Mouse (Mus musculus) kidney, postnatal 4 days (tissue): ENCODE data around the gene Lrrc74b.
"Not testable (repeated sequence)": the region's sequence is repeated elsewhere in the genome, so short reads cannot be mapped to it uniquely, and the experiment has no call there.

Source experiments
- DNase-seq, 2 experiments: peaks; one replicate each; pipeline ENCODE4 v3.0.0; 2021; ENCODE audit warnings: mixed read lengths in 2 of 2

The Lrrc74b gene

DNA sequence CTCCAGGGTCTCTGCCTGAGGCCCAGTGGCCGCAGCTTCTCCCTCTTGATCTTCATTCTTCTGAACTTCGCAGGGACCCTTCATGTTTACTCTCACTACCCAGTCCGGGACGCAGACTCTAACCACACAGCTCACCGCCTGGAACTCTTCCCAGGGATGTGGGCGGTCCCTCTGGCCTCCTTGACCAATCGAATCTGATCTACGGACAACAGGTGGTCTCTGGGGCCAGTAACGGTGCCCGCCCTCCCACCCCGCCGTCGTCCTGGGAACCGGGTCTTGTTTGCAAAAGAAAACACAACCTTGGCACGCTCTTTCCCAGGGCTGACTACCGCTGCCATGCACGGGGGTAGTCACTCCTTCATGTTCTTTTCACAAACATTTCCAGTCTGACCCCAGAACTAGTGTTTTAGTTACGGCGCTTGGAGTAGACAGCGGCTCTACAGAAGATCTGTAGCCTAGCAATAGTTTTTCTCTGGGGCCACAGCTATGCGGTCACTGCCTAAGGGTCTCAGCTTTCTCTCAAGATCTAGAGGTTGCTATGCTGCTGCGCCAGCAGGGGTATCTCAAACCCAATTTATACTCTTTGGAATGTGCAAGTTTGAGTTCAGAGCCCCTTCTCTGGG lies at the start of gene Lrrc74b:
Gene Lrrc74b, minus strand, starts transcription at position 120 of the 623 bp plus-strand sequence.
- DNase-seq, result peak; percentile 76 to 87

DNA sequence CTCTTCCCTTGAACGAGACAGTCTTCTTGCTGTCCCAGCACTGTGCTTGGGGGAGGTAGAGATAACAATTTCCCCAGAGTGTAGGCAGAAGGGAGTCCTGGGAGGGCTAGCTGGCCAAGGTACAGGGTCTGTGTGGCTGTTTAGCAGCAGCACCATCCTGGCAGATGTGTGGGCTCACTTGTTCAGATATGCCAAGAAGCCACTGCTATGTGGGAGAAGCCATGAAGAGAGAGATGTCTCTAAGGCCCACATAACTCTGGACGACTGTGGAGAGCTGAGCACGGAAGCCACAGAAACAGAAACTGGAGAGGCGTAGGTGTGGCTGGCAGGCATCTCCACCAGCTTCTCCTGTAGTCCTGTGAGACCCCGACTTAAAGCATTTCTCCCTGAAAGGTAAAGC lies 44.6 kb upstream of the Lrrc74b start:
- no peak for DNase-seq

DNA sequence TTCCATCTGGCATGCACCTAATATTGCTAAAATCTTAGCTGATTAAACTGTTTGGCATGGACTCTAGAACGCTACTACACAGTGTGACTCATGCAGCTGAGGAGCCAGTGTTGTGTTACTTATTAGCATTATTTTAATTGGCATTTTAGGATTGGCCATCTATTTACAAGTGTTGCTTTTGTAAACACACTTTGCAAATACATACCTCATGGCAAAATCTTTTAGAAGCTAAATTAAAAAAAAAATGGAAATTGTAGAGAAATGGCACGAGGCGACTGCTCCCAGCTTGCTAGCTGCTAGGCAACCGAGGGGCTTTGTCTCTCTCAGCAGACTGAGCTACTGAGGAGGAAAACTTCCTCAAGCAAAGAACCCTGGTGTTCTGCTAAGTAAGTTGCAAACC lies 43.9 kb upstream of the Lrrc74b start:
- DNase-seq, result no peak

DNA sequence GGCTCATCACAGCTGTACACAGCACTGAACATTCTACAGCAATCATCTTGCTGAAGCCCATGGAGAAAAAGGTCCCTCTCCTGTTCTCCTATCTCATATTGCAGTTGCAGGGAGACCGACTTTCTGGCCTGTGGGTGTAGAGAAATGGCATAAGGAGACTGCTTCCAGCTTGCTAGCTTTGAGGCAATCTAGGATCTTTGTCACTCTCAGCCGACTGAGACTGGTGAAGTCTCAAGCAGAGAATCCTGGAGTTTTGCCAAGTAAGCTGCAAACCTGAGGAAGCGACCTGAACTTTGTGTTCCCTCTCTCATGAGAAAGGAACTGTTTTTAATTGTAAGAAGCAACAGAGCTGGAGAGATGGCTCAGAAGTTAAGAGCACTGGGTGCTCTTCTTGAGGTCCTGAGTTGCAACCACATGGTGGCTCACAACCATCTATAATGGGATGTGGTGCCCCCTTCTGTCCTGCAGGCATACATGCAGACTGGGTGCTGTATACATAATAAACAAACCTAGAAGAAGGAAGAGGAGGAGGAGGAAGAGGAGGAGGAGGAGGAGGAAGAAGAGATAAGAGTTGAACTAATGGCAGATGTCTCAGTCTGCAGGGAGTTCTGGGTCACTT lies 40.0 kb upstream of the Lrrc74b start:
- DNase-seq, result no peak

DNA sequence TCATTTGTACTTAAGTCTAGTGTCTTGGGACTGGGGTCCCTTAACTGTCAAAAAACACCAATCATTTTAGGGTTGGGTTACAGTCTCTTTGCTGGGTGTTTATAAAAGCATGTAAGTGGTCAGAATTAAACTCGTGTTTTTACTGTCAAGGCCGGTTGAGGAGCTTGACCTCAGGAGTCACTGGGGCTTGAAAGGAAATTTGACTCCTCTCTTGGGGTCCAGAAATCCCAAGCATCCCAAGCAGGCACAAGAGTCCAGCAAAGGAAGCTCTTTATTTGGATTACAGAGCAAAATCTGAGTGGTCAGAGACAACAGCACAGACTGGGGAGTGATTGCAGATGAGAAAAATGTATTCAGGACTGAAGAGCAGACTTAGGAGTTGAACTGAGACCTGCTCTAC lies 29.7 kb upstream of the Lrrc74b start:
- DNase-seq, result no peak

DNA sequence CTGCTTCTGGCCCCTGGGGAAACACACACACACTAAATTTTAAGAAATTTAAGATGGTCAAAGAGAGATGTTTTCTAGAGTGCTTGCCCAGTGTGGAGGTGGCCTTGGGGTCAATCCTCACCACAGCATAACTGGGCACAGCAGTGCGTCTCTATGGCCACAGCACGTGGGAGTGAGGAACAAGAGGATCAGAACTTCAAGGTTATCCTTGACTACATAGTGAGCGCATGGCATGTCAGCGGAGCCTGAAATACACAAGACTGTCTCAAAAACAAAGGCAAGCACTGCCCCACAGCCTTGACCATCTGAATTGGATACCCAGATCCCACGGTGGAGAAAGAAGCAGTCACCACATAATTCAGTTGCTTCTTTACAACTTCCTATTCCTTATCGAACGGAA lies 23.5 kb upstream of the Lrrc74b start:
- no peak for DNase-seq

DNA sequence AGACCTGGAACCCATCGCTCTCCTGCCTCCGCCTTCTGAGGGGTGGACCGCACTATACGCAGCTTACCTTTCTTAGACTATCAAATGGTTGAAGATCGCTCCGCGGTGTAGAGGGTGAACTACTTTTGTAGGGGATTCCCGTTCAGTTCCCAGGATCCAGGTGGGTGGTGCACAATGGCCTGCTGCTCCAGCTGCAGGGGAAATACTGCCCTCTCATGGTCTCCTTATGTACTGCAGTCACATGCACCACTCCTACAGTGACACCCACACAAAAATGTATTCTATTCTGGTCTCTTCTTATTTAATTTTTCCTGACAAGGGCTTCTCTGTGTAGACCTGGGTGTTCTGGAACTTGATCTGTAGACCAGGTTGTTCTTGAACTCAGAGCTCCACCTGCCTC lies 22.0 kb upstream of the Lrrc74b start, which contains the start of gene Slc7a4:
Gene Slc7a4, minus strand, starts transcription at position 151 of the 400 bp plus-strand sequence.
- DNase-seq, result peak in 1 of 2 experiments; percentile 37

DNA sequence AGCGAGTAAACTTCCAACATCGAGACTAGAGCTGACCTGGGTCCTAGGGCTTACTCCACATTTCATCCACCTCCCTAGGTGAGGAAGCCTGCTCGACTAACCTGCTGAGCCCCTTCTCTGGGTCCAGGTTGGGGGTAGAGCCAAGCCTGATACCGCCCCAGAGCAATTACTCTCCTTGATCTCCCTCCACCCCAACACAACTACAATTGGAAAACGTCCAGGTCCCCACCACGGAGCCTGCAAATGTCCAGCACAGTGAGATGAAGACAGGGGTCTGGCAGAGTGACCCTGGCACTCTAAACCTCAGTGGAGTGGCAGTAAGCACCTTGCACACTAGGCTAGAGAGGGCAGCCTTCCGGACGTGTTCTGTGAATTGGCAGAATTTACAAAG lies 15.8 kb upstream of the Lrrc74b start:
- DNase-seq, result no peak

DNA sequence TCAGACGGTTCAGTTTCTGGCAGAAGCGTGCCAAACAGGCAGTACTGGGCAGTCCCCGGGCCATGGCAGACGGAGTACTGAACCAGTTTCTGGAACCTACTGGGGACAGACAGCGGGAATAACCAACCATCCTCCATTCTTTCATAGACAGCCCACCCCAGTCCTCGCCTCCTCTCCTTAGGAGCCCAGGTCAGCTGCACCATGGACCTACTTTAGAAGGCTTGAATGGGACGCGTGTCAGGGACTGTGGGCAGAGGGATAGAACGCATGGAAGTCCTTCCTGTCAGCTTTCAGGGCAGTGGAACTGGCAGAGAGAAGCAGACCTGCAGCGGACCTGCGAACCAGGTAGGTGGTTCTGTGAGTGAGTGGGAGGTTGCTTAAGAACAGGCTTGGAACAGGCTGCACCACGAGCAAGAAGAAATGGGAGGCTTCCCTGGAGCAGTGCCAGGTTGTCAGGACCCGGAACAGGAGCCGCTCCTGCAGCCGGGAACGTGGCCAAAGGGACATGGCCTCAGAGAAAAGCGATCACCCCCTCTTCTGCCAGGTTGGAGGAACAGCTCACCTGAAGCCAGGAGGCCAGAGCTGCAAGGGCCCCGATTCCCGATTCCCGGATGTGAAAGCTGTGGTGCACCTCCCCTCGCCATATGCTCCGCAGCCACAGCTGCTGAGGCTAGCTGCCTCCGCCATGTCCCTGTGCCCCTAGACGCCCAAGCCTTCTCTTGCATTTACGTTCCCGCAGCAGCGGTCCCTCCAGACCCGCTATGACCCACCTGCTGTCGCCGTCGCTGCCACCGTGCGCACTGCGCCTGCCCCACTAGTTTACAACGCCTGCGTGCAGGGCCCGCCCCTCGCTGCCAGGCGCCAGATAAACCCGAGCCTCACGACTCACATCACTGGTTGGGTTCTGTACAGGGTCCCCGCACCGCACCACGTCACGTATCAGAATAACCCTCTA lies 15.1 kb upstream of the Lrrc74b start:
- peak; percentile 81 to 86 for DNase-seq

DNA sequence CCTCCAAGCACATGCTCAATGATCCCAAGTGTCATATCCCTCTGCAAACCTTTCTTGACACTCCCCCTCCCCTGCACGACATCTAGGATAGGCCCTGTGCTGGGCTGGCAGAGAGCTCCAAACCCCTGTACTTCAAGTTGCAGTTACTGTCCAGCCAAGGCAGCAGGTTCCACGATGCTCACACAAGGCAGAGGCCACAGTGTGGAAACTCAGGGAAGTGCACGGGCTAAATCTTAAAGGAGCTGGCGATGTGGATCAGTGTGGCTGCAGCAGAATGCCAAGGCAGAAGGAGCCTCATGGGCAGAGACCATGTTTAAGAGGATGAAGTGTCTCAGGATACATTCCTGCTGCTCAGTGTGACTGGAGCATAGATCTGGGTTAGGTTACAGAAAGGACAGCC lies 5.1 kb upstream of the Lrrc74b start:
- peak in 1 of 2 experiments; percentile 37 for DNase-seq

DNA sequence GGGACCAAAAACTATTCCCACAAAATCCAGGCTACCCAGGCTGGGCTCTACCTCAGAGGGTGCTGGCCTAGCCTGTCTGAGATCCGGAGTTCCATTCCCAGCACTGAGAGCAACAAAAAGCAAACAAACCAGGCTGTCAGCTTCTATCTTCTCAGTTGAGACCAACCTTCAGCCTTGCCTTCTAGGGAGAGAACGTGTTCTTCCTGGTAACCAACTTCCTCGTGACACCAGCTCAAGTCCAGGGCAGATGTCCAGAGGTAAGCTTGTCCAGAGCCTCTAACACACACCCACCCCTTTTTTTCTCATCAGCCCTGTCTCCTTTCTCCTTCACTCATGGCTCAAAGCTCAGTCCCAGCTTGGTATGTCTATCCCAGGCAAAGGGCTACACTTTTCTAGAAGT lies 3.7 kb upstream of the Lrrc74b start:
- DNase-seq, result no peak

DNA sequence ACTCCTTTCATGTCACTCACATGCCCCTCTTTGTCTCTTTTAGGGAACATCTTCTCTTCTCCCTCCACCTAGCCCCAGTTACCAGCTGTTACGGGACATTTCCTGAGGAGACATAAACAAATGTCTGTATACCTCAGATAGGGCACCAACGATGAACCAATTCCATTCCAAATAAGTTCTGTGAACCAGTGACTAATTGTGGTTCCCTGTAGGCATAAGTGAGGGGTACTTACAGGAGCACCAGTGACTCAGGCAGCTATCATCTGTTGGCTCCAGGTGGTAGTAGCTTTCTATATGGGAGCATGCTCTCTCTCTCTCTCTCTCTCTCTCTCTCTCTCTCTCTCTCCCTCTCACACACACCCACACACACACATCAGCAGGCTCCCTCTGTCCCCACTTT lies 3.2 kb upstream of the Lrrc74b start:
- no peak for DNase-seq

DNA sequence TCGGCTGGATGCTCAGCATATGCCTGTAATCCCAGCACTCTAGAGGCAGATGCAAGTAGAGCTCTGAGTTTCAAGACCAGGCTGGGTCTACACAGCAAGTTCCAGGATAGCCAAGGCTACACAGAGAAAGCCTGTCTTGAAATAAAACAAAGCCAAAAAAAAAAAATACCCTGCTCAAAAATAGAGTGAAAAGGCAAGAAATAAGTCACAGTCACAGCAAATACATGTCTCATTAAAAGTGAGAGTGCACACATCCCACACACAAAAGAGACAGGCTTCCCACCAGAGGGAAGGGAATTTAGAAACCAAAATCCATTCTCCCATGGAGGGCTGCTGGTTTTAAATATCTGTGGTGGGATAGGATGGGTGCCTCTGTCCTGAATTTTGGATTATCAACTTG lies 2.5 kb upstream of the Lrrc74b start:
- no peak for DNase-seq

DNA sequence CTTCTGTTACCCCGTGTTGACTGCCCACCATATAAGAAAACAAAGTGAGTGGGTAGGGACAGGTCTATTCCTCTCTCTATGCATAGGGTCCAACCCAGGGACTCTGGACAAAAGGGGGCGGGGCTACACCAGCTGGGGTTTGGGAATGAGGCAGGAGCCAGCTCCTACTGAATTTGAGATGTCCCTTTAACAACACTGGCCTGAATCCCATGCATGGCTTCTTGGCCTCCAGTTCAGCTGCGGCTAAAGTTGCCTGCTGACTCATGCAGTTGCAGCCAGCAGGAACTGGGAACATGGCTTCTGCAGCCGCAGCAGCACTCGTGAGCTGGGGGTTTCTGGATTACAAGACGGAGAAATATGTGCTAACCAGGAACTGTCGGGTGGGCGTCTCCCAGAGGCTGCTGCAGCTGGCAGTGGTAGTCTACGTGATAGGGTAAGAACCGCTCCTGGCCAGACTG lies 733 bp upstream of the Lrrc74b start, which contains the start of gene P2rx6:
Gene P2rx6, plus strand, starts transcription at position 135 of the 458 bp plus-strand sequence.
- DNase-seq, result peak; percentile 76 to 82

DNA sequence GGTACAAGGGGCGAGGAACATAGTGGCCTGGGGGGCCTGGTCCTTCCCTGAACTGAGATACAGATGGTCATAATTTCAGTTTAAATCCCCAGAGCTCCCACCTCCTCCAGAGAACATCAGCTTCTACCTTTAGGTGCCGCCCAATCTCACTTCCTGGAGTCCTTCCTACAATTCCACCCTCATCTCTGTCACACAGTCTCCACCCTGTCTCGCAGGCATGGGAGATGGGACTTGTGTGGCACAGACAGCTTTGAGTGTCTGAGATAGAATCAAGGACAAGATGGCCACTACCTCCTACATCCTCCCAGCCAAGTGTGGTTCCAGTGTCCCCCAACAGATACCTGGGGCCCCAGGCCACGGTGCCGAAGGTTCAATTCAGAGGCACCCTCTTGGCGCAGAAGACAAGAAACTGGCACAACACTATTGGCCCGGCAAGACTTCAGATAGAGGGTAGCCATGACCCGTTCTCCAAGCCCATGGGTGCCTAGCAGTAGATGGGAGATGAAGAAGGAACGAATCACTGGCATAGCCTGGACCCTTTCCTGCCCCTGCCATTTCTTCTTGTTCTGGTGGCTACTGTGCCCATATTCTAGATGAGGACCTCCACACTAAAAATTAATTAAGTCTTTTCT lies 1.5 kb downstream of the Lrrc74b start:
- no peak for DNase-seq

DNA sequence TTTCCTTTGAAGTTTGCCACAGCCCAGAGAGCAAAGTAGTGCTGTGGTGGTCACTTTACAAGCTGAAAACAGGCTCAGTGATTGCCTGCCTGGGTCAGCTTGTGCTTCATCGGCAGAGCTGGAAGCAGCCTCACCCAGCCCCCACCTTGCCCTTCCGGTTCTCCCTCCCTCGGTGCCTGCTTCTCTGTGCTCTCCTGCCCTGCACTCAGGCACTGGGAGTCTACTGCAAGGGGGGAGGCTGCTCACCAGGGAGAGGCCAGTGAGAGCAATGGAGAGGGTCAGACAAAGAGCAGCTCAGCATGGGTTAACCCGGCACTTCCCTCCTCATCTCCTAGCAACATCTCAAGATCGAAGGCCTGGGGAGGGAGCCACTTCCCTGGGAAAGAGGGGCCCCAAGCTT lies 2.2 kb downstream of the Lrrc74b start:
- DNase-seq, result peak; percentile 12 to 37

DNA sequence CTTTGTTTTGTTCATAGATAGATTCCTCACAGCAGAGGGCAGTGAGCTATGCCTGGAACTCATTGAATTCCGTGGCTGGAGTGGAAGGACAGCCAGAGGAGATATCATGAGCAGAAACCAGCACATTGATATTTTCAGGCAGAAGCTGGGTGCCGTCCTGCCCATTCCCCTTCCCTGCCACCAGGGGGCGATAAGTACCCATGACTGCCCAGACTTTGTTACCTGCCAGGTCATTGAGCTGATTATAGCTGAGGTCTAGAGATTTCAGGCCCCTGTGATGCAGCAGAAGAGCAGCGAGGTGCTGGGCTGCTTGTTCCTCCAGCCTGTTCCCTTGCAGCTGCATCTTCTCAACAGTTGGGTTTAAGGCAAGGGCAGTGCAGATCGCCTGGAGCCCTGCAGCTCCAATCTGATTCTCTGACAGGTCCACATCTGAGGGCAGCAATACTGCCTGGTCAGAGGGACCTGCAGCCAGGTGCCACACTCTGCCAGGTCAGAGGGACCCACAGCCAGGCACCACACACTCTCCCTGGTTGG lies 3.0 kb downstream of the Lrrc74b start:
- peak; percentile 73 to 78 for DNase-seq

DNA sequence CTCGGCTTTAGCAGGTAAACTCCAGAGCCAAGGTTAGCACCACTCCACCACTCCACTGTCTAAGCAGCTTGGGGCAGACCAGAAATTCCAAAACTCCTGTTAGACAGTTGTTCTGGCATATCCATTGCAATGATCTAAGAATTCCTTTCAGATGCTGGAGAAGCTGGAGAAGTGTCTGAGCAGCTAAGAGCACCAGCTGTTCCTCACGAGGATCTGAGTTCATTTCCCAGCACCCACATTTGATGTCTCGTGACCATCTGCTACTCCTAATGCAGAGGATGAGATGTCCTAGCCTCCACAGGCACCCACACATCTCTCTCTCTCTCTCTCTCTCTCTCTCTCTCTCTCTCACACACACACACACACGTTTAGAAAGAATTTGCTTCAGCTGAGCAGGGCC lies 4.1 kb downstream of the Lrrc74b start:
- DNase-seq, result no peak

DNA sequence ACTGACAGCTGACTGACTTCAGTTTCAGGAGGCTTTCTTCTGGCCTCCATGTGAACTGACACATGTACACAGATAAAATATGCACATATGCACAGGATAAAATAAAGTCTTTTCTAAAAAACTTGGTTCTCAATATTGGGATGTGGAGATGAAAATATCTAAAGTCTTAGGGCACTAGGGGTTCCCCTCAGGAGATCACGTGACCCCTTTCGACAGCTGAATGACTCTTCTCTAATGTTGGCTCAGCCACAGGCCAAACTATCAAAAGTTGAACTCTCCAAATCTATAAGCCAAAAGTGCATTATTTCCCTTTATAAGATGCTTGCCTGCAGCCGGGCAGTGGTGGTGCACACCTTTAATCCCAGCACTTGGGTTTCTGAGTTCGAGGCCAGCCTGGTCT lies 4.9 kb downstream of the Lrrc74b start:
- DNase-seq, result no peak

DNA sequence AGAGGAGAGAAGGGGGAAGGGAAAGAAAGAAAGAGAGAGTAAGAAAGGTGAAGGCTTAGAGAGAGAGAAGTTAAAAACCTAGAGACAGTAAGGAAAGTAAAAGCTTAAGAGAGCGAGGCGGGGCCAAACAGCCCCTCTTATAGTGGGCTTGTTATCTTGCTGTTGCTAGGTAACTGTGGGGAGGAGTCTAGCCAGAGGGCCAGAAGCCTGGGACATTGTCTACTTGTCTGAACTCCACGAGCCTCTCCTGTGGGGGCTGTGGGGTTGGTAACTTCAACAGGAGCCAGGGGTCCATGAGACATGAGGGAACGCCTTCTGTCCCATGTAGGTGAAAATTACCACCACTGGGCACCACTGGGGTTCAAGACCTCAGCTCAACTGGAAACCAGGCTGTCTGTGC lies 6.3 kb downstream of the Lrrc74b start:
- not testable (repeated sequence) for DNase-seq

DNA sequence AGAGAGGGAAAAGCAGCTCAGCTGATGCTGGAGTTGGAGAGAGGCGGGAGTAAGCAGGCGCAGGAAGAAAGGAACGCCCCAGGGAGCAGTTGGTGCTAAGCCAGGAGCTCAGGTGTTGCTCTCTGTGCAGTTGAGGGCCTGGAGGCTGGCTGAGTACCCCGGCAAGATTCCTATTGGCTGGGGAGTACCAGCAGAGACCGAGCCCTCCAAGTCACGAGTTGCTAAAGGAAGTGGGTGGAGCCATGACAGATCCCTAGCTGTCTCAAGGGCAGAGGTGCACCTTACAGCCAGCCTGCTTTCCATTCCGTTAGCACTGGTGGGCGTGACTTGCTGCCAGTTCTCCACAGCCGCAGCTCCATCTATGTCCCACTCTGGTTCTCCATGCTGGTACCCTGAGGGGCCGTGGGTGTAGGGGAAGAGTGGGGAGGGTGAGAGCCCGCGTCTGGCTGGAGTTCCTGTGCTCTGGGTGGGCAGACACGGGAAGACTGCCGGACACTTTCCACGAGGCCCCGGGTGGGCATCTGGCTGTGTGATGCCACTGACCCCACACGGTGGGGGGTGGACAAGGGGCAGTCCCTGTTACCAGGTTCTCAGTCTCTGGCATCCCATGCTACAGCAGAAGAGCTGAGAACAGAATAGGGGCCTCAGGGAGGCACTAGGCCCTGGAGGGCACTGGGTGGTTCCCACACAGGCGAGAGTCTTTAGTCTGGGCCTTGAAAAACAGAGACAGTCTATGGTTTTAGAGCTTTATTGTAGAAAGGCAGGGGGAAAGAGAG lies 6.9 kb downstream of the Lrrc74b start:
- DNase-seq, result peak; percentile 57 to 75

DNA sequence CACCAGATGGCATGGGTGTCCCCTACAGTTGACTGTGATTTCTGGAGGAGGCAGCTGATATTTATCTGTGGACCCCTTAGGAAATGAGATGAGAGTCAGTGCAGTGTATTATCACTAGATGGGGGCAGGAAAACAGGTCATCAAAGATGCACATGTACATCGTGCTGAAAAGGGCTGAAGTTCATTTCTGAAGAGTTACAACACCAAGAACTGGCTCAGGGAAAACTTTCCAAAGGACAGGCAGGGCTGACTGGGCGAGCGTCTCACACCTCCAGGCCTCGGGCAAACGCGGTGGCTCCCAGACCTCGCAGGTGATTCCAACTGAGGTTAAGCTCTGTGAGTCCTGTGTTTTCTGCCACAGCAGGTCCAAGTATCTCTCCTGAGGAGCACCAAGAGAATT lies 8.2 kb downstream of the Lrrc74b start:
- DNase-seq, result no peak
